Mouse (Mus musculus) lung, postnatal 36 days (tissue): ENCODE results near the gene Daw1.

ENCODE experiments used
- DNase-seq: peaks from one replicate; pipeline ENCODE4 v3.0.0; 2022; ENCODE audit warnings: mixed read lengths

Gene Daw1

DNA sequence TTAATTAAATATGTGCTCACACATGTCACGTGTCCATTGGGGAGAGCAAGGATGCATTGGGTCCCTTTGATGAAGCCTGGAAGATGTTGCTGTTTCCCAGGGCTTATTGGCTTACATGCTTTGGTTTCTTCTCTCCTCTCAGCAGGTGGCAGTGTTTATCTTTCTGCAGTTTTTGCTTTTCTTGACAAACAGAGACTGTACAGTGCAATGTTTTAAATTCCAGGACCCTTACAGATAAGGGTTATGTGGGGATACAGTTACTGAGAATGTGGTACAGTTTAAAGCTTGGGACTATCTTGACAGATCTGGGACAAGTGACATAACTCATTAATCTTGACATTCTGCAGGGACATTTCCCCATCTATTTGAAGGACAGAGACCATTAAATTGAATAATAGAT lies 58.7 kb downstream of the Daw1 start:
- DNase-seq: no peak

- DNase-seq: no peak
Measured at GRCm38 (mm10) chr1:83223072-83223471, 63.5 kb downstream of the Daw1 start.

- DNase-seq: no peak
Measured at GRCm38 (mm10) chr1:83224423-83224960, 64.9 kb downstream of the Daw1 start.

DNA sequence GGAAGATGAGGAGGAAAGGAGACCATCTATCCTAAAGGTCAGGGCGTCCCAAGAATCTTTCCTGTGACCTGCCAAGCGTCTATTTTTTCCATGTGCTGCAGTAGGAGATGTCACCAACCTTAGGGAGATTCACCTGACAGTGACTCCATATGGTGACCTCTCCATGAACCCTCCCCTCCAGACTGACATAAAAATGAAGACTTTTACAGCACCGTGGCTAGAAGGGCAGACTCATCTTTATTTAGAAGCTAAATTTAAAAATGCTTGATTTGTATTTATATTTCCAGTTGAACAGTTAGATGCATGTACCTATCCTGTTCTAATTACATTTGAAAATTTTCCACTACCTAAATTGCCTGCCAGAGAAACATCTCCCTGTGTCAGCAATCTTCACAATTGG lies 68.4 kb downstream of the Daw1 start:
- DNase-seq: no peak

DNA sequence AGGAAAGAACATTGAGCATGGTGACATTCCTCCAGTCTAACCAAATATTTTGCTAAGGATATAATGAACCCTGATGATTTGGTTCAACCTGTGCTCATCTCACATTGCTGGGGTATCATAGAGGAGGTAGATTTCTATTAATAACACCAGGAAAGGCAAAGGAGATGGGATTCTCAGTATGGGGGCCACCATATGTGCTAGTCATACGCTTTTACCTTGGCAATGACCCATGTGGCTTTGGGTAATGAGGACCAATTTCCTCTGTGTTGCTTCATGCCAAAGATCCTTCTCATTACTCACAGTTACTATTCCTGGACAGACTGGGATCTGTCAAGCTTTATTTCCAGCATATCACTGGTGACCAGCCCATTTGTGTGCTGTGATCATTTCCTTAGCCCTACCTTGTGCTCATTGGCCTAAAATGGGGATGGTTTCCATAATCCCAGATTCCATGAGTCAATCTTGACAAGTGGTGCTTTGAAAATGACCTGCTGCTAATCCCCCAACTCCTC lies 88.7 kb downstream of the Daw1 start:
- no peak for DNase-seq

DNA sequence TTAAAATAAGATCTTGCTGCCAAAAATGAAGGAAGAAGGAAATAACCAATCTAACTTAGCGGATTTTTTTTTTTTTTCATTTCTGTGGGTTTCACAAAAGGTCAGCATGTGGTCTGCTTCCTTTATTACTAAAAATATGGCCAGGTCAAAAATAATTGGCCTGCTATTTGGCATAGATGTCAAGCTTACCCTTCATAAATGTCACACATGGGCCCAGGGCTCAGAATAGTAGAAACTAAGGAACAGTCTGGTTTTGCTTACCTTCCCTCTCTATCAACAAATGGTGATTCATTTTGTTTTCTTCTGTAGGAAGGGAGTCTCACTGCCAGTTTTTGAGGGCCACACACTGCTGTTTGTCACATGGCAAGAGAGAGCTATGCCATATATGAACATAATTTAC lies 92.2 kb downstream of the Daw1 start:
- DNase-seq: no peak
